Mouse (Mus musculus) megakaryocyte, embryonic 14.5 days (primary cell): ENCODE data around the gene Srrm4.

ENCODE experiments used
- FLI1 ChIP-seq: IDR thresholded peaks from 2 replicates; pipeline ENCODE4 v1.6.1; 2012; ENCODE audit warnings: low read length, inconsistent platforms, mixed read lengths
- GATA1 ChIP-seq: IDR thresholded peaks from 3 replicates; pipeline ENCODE4 v1.6.1; 2012; ENCODE audit warnings: mixed read lengths, low read length, inconsistent platforms, borderline replicate concordance

GRCm38 (mm10) chr5:116541128-116541527, 50.5 kb downstream of the Srrm4 start:
- no peak for TF ChIP-seq GATA1
- no peak for TF ChIP-seq FLI1
